Mouse (Mus musculus) embryonic facial prominence, embryonic 13.5 days (tissue): ENCODE results near the gene Actn3. TPM values are rescaled to one million over a fixed set of nuclear protein-coding genes. Genes with fewer than 3 reads are reported as not detected.
"Not testable (repeated sequence)": the region's sequence is repeated elsewhere in the genome, so short reads cannot be mapped to it uniquely, and the experiment has no call there.

Experiments
- ATAC-seq: fragments of 200-750 bp; cut with Nextera tagmentation; 2 replicates; pipeline ENCODE4 v1.8.0; 2017; ENCODE audit warnings: low read depth; ENCODE audit not compliant: insufficient number of reproducible peaks, insufficient read depth, low FRiP score, low TSS enrichment
- H3K27ac ChIP-seq: fragments of 300-500 bp; sonication (generic); 2 replicates; pipeline ENCODE4 v1.5.1; 2015; ENCODE audit warnings: moderate library complexity, mild to moderate bottlenecking, inconsistent platforms
- H3K27me3 ChIP-seq: fragments of 300-500 bp; sonication (generic); 2 replicates; pipeline ENCODE4 v1.6.1; 2015; ENCODE audit warnings: mild to moderate bottlenecking, inconsistent platforms
- H3K36me3 ChIP-seq: fragments of 300-500 bp; sonication (generic); 2 replicates; pipeline ENCODE4 v1.6.1; 2015; ENCODE audit warnings: mild to moderate bottlenecking, inconsistent platforms
- H3K4me1 ChIP-seq: fragments of 300-500 bp; sonication (generic); 2 replicates; pipeline ENCODE4 v1.6.1; 2015; ENCODE audit warnings: inconsistent platforms
- H3K4me2 ChIP-seq: fragments of 300-500 bp; sonication (generic); 2 replicates; pipeline ENCODE4 v1.6.1; 2015; ENCODE audit warnings: moderate library complexity, mild to moderate bottlenecking, inconsistent platforms
- H3K4me3 ChIP-seq: fragments of 300-500 bp; sonication (generic); 2 replicates; pipeline ENCODE4 v1.5.1; 2015; ENCODE audit warnings: mild to moderate bottlenecking, inconsistent platforms
- H3K9ac ChIP-seq: fragments of 300-500 bp; sonication (generic); 2 replicates; pipeline ENCODE4 v1.6.1; 2015; ENCODE audit warnings: mild to moderate bottlenecking, inconsistent platforms
- H3K9me3 ChIP-seq: fragments of 300-500 bp; sonication (generic); 2 replicates; pipeline ENCODE4 v1.6.1; 2016; ENCODE audit warnings: inconsistent platforms
- WGBS: fragments of 180-500 bp; shearing (Covaris S2); methylation state at CpG from one replicate; pipeline ENCODE4 v1.1.7; 2015; ENCODE audit warnings: mixed read lengths; 5-methylcytosine and 5-hydroxymethylcytosine counted together
- polyA plus RNA-seq: library from polyadenylated mRNA; unstranded; fragments of >200 nt; fragmentation: Nextera tagmentation; extraction: Ambion mirVana; gene quantifications from 2 replicates; pipeline ENCODE4 v1.2.1, GENCODE M21; 2015

Gene Actn3
- polyA plus RNA-seq, 1 experiment from 2014 or later = 6.3 TPM

- Histone ChIP-seq H3K9me3 (no peaks in the 10 kb centered on the region), H3K27me3 (no peaks in the 10 kb centered on the region), H3K9ac (no peak overlapping the region), H3K36me3 (peaks cover 32% of the 10 kb centered on the region), H3K4me3 (no peak overlapping the region), H3K4me1 (no peaks in the 10 kb centered on the region), H3K27ac (no peak overlapping the region), H3K4me2 (no peak overlapping the region)
- 80% methylated on average over 3 of the region's 3 CpGs for WGBS
- no peak for ATAC-seq
Observed at GRCm38 (mm10) chr19:4891798-4892197, 14.1 kb upstream of the Actn3 start.

GRCm38 (mm10) chr19:4889791-4890190 is 12.1 kb upstream of the Actn3 start:
- Histone ChIP-seq H3K9ac (no peak overlapping the region), H3K36me3 (peaks cover 32% of the 10 kb centered on the region), H3K27ac (no peak overlapping the region), H3K9me3 (no peaks in the 10 kb centered on the region), H3K27me3 (no peaks in the 10 kb centered on the region), H3K4me2 (no peak overlapping the region), H3K4me3 (no peak overlapping the region), H3K4me1 (no peaks in the 10 kb centered on the region)
- 85% methylated on average over 10 of the region's 10 CpGs for WGBS
- ATAC-seq = no peak

- Histone ChIP-seq H3K36me3 (peaks cover 9% of the 10 kb centered on the region; the same call in 1 of the 2 replicates), H3K27me3 (no peaks in the 10 kb centered on the region), H3K4me2 (no peak overlapping the region), H3K27ac (no peak overlapping the region), H3K4me3 (no peak overlapping the region), H3K9me3 (no peaks in the 10 kb centered on the region), H3K9ac (no peak overlapping the region), H3K4me1 (peaks cover 5% of the 10 kb centered on the region; the same call in 1 of the 2 replicates)
- ATAC-seq = no peak
- WGBS = 89% methylated on average over 4 of the region's 4 CpGs
Observed at GRCm38 (mm10) chr19:4883961-4884360, 6.3 kb upstream of the Actn3 start.

- peak overlapping the region; percentile 89 for H3K9ac ChIP-seq
- 38% methylated on average over 10 of the region's 10 CpGs for WGBS
- H3K4me2 ChIP-seq = peak overlapping the region; percentile 89
- no peak overlapping the region for H3K27ac ChIP-seq
- no peak for ATAC-seq
- H3K4me3 ChIP-seq = peak overlapping the region; percentile 94
- H3K4me1 ChIP-seq = peaks cover 16% of the 10 kb centered on the region
- peaks cover 4% of the 10 kb centered on the region; the same call in 1 of the 2 replicates for H3K27me3 ChIP-seq
- H3K9me3 ChIP-seq = no peaks in the 10 kb centered on the region
- peaks cover 9% of the 10 kb centered on the region; the same call in 1 of the 2 replicates for H3K36me3 ChIP-seq
Observed at GRCm38 (mm10) chr19:4879324-4879703, 1.6 kb upstream of the Actn3 start.

- Histone ChIP-seq H3K4me2 (peak within 1 kb of the TSS; percentile 89), H3K9me3 (no peaks in the 10 kb centered on the region), H3K4me3 (peak within 1 kb of the TSS; percentile 94), H3K4me1 (peaks cover 16% of the 10 kb centered on the region), H3K36me3 (0 out of 2 replicates have a peak, but pooled peaks cover 4% of the 10 kb centered on the region), H3K27me3 (peaks cover 4% of the 10 kb centered on the region; the same call in 1 of the 2 replicates), H3K9ac (peak within 1 kb of the TSS; percentile 89), H3K27ac (peak within 1 kb of the TSS; percentile 75)
- WGBS = under 1% methylated on average over 52 of the region's 52 CpGs
- peak; percentile 95 for ATAC-seq
Observed at GRCm38 (mm10) chr19:4878405-4879323, 955 bp upstream of the Actn3 start, which contains the start of gene Zdhhc24. Gene Zdhhc24 (plus strand): TSS chr19:4878668.

- H3K27ac ChIP-seq = no peak overlapping the region
- peaks cover 16% of the 10 kb centered on the region for H3K4me1 ChIP-seq
- no peak overlapping the region for H3K4me3 ChIP-seq
- no peak for ATAC-seq
- H3K9me3 ChIP-seq = no peaks in the 10 kb centered on the region
- peak overlapping the region; percentile 9; the same call in 1 of the 2 replicates for H3K4me2 ChIP-seq
- WGBS = 39% methylated on average over 3 of the region's 3 CpGs
- H3K9ac ChIP-seq = no peak overlapping the region
- no peaks in the 10 kb centered on the region for H3K36me3 ChIP-seq
- H3K27me3 ChIP-seq = peaks cover 4% of the 10 kb centered on the region; the same call in 1 of the 2 replicates
Observed at GRCm38 (mm10) chr19:4876755-4877154, 954 bp downstream of the Actn3 start.

GRCm38 (mm10) chr19:4876241-4876640 is 1.5 kb downstream of the Actn3 start:
- Histone ChIP-seq H3K9ac (no peak overlapping the region), H3K4me3 (no peak overlapping the region), H3K36me3 (no peaks in the 10 kb centered on the region), H3K27ac (no peak overlapping the region), H3K27me3 (peaks cover 4% of the 10 kb centered on the region; the same call in 1 of the 2 replicates), H3K9me3 (no peaks in the 10 kb centered on the region), H3K4me1 (peaks cover 16% of the 10 kb centered on the region), H3K4me2 (no peak overlapping the region)
- ATAC-seq = no peak
- WGBS = 59% methylated on average over 4 of the region's 4 CpGs

GRCm38 (mm10) chr19:4874613-4875012 is 3.1 kb downstream of the Actn3 start:
- H3K4me3 ChIP-seq, H3K36me3 ChIP-seq, H3K9ac ChIP-seq, ATAC-seq, H3K4me2 ChIP-seq, H3K9me3 ChIP-seq, H3K27me3 ChIP-seq, H3K27ac ChIP-seq: not testable (repeated sequence)
- WGBS = 88% methylated on average over 1 of the region's 1 CpGs
- H3K4me1 ChIP-seq = peaks cover 16% of the 10 kb centered on the region

- Histone ChIP-seq H3K4me2 (peak overlapping the region; percentile 41), H3K27ac (no peak overlapping the region), H3K9ac (peak overlapping the region; percentile 47; the same call in 1 of the 2 replicates), H3K4me3 (peak overlapping the region; percentile 14; the same call in 1 of the 2 replicates), H3K27me3 (peaks cover 21% of the 10 kb centered on the region), H3K9me3 (no peaks in the 10 kb centered on the region), H3K36me3 (peaks cover 7% of the 10 kb centered on the region), H3K4me1 (peaks cover 6% of the 10 kb centered on the region; the same call in 1 of the 2 replicates)
- 7% methylated on average over 17 of the region's 17 CpGs for WGBS
- no peak for ATAC-seq
Observed at GRCm38 (mm10) chr19:4865147-4865546, 12.6 kb downstream of the Actn3 start.

GRCm38 (mm10) chr19:4863048-4863447 is 14.7 kb downstream of the Actn3 start:
- no peak overlapping the region for H3K4me3 ChIP-seq
- peaks cover 21% of the 10 kb centered on the region for H3K27me3 ChIP-seq
- peaks cover 6% of the 10 kb centered on the region; the same call in 1 of the 2 replicates for H3K4me1 ChIP-seq
- no peak overlapping the region for H3K9ac ChIP-seq
- H3K4me2 ChIP-seq = no peak overlapping the region
- H3K27ac ChIP-seq = no peak overlapping the region
- no peak for ATAC-seq
- no peaks in the 10 kb centered on the region for H3K9me3 ChIP-seq
- peaks cover 11% of the 10 kb centered on the region for H3K36me3 ChIP-seq
- 83% methylated on average over 6 of the region's 6 CpGs for WGBS

- Histone ChIP-seq H3K27ac (no peak overlapping the region), H3K9me3 (no peaks in the 10 kb centered on the region), H3K4me1 (peaks cover 4% of the 10 kb centered on the region), H3K4me2 (no peak overlapping the region), H3K36me3 (peaks cover 11% of the 10 kb centered on the region), H3K27me3 (peaks cover 2% of the 10 kb centered on the region; the same call in 1 of the 2 replicates), H3K9ac (no peak overlapping the region), H3K4me3 (no peak overlapping the region)
- no peak for ATAC-seq
- WGBS = 72% methylated on average over 6 of the region's 6 CpGs
Observed at GRCm38 (mm10) chr19:4859081-4859480, 18.6 kb downstream of the Actn3 start.
